Mouse (Mus musculus): ENCODE data around the gene Usp7.

Gene Usp7

GRCm38 (mm10) chr16:8670041-8671035 lies 121.8 kb downstream of the Usp7 start:
- DNase-seq, result no peak

DNA sequence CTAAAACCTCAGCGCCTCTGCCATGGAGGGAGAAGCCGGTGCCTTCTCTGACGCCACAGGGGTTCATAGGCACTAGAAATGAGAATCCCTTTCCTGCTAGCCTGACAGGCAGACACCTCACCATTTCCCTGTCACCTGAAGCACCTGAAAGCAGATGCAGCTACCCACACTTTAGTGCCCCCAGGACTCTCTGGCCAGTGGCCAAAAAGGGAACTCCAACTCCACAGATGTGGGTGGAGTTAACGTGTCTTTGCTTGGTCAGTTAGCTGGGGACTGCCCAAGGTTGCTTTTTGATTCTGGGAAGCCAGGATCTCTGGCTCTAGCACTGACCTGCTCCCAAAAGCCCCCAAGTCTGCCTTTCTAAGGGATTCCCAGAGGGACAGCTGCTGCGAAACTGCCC lies 122.7 kb downstream of the Usp7 start:
- DNase-seq, result no peak

- DNase-seq, result no peak
Observed at GRCm38 (mm10) chr16:8668386-8668785, 123.7 kb downstream of the Usp7 start.

DNA sequence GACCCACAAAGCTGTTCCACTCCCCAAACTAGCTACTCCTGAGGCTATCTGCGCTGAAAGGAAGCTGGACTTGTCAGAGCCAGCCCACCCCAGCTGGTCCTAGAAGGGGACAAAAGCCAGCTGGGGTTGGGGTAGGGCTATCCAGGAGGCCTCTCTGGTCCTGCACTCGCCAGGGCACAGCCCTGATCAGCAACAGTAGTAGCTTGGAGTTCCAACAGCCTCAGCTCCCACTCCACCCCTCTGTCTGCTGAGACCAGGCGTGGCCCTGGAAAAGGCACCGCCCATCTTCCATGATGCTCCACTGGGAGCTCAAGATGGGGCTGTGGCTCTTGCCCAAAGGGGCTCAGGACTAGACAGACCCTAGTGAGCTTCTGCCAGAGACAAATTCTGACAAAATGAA lies 124.3 kb downstream of the Usp7 start:
- DNase-seq, result no peak

DNA sequence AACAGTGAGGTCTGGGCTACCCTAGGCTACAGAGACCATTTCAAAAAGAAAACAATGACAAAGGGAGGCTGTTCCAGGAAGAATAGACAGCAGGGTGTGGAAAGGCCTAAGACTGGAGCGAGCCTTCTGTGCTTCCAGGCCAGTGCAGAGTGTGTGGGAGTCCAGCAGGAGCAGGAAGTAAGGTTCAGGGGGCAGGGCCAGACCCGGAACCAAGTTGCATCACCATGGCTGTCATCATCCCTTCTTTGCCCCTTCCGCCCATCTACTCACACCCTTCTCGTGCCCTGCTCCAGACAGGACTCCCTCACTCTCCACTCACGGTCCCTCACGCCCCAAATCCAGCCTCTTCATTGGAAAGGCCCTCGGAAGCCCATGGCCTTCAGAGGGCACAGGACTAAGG lies 124.8 kb downstream of the Usp7 start:
- no peak for DNase-seq

- DNase-seq, result no peak
Observed at GRCm38 (mm10) chr16:8666452-8666851, 125.7 kb downstream of the Usp7 start.

GRCm38 (mm10) chr16:8665367-8665766 lies 126.7 kb downstream of the Usp7 start:
- DNase-seq, result no peak

GRCm38 (mm10) chr16:8663606-8664539 lies 128.2 kb downstream of the Usp7 start:
- no peak for DNase-seq

- DNase-seq, result no peak
Observed at GRCm38 (mm10) chr16:8663022-8663421, 129.1 kb downstream of the Usp7 start.

GRCm38 (mm10) chr16:8658764-8659163 lies 133.3 kb downstream of the Usp7 start:
- peak in 1 of 2 experiments; percentile 59 for DNase-seq

DNA sequence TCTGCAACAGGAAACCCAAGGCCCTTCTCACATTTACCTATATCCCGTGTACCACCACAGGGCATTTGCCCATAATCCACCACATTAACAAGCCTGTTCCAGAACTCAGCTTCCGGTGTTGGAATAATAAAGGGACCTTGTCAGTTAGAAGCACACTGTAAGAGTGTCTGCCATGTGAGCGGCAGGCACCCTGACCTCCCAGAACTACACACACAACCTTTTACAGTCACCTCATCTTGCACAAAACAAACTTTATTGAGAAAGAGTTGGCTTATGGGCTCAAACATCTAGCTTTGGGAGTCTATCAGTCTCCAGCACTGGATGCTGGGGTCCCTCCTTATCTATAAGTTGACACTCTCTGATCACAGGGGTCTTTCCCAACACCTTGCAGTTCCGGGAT lies 133.8 kb downstream of the Usp7 start:
- DNase-seq, result no peak

DNA sequence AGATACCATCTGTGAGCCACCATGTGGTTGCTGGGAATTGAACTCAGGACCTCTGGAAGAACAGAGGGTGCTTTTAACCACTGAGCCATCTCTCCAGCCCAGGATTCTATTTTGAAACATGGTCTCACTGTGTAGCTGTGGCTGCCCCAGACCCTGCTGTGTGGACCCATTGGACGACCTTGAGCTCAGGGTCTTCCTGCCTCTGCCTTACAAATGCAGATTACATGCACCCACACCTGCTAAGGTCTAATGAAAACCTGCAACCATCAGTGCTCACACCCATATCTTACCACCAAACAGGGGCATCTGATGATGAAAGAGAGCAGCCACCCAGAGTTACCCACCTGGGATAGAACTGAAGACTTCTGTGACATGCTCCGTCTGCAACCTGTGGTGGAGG lies 135.9 kb downstream of the Usp7 start:
- no peak for DNase-seq

DNA sequence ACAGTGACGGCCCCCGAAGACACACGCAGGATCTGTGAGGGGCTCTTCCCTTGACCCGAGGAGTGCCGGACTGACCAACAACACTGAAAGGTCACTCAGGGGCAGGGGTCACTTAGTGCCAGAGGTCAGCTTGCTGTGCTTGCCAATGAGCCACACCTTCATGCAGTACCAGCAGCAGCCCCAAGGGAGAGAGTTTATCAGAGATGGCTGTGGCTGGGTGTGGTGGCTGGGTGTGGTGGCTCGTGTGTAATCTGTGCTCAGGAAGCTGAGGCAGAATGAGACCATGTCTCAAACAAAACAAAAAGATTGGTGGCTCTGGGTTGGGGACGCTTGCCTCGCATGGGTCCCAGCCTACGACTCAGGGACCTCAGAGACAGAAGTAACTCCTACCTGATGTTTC lies 136.5 kb downstream of the Usp7 start:
- DNase-seq, result no peak

GRCm38 (mm10) chr16:8655108-8655507 lies 137.0 kb downstream of the Usp7 start:
- no peak for DNase-seq

DNA sequence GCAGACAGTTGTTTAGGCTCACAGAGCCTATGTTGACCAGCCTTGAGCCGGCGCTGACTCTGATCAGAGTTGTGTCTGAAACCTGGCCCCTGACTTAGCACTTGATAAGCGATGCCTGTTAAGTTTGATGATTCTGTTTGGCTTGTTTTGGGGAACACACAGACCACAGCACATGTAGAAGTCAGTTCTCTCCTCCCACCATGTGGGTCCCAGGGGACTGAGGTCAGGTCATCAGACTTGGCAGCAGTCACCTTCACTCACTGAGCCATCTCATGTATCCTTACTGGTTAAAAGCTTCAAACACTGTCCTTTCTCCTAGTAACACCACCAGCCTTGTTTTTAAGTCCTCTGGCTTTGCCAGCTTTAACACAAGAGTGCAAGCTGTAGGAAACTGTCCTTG lies 142.1 kb downstream of the Usp7 start:
- no peak for DNase-seq

DNA sequence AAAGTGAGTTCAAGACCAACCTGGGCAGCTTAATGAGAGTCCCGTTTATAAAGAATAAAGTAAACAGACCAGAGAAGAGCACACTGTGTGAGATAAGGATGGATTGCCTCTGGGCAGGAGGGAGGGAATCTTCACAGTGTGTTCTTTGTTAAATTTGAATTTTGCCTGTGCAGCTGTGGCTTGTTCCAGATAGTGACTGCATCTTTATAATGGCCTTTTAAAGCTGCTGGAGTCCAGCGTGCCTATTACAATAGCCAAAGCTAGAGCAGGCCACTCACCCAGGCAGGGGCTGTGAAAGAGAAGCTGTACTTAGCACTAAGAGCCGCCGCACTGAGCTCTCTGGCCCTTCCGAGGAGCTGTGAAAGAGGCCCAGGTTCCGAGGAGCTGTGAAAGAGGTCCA lies 146.6 kb downstream of the Usp7 start:
- DNase-seq, result no peak

DNA sequence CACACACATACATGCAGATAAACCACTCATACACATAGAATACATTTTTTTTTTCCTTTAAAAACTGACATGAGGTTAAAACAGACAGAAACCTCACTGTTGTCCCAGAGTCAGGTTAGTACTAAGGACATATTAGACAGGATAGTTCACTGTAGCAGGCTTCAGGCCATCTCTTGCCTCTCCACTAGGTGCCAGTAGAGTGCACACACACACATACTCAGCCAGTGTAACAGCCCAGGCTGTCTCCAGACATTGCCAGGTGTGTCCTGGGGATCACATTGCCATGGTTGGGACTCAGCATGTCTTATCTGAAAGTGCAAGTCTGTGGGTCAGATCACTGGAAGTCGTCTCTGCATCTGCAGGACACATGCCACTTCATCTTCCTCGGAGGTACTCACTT lies 148.3 kb downstream of the Usp7 start:
- peak; percentile 54 to 57 for DNase-seq

Measured in cerebellum, postnatal 14 days (tissue).